Mouse (Mus musculus): Measurements from ENCODE around the gene Elmo1. TPM values are rescaled to one million over a fixed set of nuclear protein-coding genes. Genes with fewer than 3 reads are reported as not detected.

Gene Elmo1
- polyA plus RNA-seq, 1 experiment from 2014 or later = 38.3 TPM

DNA sequence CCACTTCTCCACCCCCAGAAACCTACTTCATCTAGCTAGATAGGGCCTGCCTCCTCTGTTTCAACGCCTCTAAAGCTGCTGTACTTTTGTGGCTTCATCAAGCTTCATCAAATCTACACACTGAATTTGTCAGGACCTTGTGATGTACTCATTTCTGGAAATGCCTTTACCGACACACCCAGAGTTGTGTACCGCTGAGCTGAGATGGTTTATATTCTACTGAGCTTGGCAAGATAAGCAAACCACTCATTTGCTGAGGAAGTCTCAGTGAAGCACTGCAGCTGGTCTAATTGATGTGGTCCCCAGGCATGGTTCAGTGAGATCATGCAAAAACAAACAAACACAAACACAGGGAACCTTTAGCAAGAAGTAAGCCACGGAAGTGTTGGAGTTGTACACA lies 281.9 kb downstream of the Elmo1 start:
- Histone ChIP-seq H3K4me1 (peaks cover 7% of the 10 kb centered on the region; the same call in 1 of the 2 replicates), H3K4me3 (no peak overlapping the region), H3K27ac (no peak overlapping the region), H3K36me3 (replicated peaks) (no peaks in the 10 kb centered on the region), H3K9ac (no peak overlapping the region), H3K9me3 (no peaks in the 10 kb centered on the region), H3K27me3 (replicated peaks) (no peaks in the 10 kb centered on the region), H3K4me2 (no peak overlapping the region)
- ATAC-seq (replicated peaks) = no peak
- 83% methylated on average over 4 of the region's 4 CpGs for WGBS

DNA sequence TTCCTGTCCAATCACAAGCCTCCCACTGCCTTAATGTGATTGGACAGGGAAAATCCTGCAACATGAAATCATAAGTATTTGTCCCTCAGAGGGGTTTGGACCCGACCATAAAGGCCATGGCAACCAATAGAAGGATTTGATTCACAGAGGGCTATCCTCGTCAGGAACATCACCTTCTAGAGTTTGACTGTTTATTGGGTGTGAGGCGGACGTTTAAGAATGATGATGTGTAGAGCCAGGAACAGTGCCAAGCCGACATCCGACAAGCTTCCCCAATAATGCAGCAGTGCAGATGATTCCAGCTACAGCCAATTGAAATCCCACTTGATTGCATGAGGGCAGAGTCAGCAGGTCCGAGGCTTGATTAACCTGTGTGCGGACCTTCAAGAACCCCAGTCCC lies 288.5 kb downstream of the Elmo1 start:
- no peaks in the 10 kb centered on the region for H3K4me1 ChIP-seq
- H3K4me3 ChIP-seq = no peak overlapping the region
- no peak overlapping the region for H3K27ac ChIP-seq
- no peak overlapping the region for H3K4me2 ChIP-seq
- H3K9ac ChIP-seq = no peak overlapping the region
- H3K9me3 ChIP-seq = no peaks in the 10 kb centered on the region
- no peaks in the 10 kb centered on the region for H3K27me3 ChIP-seq (replicated peaks)
- ATAC-seq (replicated peaks) = no peak
- H3K36me3 ChIP-seq (replicated peaks) = no peaks in the 10 kb centered on the region
- 88% methylated on average over 8 of the region's 8 CpGs for WGBS

DNA sequence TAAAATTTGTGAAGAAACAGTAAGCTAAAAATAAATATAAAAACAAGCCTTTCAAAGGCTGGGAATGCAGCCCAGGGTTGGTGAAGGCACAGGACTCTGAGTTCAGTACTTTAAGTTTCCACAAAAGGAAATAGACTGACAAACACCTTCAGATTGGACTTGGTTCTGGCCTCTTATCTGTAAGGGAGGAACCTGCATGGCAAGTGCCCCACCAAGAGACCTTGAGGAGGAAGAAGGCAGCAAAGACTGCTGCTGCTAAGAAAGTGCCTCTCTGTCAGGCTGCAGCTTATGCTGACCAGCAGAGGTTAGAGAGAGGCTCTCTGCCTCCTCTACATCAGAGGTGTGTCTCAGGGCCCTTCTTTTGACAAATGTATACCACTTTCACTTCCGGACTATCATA lies 293.5 kb downstream of the Elmo1 start:
- no peak for ATAC-seq (replicated peaks)
- Histone ChIP-seq H3K36me3 (replicated peaks) (no peaks in the 10 kb centered on the region), H3K27ac (no peak overlapping the region), H3K4me2 (no peak overlapping the region), H3K4me3 (no peak overlapping the region), H3K9me3 (no peaks in the 10 kb centered on the region), H3K9ac (no peak overlapping the region), H3K27me3 (replicated peaks) (no peaks in the 10 kb centered on the region), H3K4me1 (no peaks in the 10 kb centered on the region)
- WGBS = 97% methylated on average over 1 of the region's 1 CpGs

DNA sequence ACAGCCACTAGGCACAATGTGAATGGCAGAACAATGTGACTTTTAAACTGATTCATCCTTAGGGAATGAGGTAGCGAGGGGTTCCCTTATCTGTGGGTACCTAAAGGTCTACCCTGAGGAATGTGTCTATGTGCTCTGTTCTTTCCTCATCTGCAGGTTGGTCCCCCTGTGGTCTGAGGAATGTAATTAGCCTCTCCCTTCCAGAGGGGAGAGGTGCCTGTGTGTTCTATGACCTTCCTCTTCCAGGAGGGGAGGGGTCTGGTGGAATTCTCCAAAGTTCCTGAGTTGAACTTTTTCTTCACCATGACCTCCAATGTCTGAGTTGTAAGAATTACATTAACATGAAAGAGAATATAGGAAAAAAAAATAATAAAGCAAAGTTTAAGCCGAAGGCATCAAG lies 294.4 kb downstream of the Elmo1 start:
- no peaks in the 10 kb centered on the region for H3K36me3 ChIP-seq (replicated peaks)
- no peaks in the 10 kb centered on the region for H3K27me3 ChIP-seq (replicated peaks)
- no peak overlapping the region for H3K4me3 ChIP-seq
- H3K4me1 ChIP-seq = no peaks in the 10 kb centered on the region
- H3K9ac ChIP-seq = no peak overlapping the region
- no peak overlapping the region for H3K4me2 ChIP-seq
- no peak for ATAC-seq (replicated peaks)
- 84% methylated on average over 2 of the region's 2 CpGs for WGBS
- no peak overlapping the region for H3K27ac ChIP-seq
- H3K9me3 ChIP-seq = no peaks in the 10 kb centered on the region

DNA sequence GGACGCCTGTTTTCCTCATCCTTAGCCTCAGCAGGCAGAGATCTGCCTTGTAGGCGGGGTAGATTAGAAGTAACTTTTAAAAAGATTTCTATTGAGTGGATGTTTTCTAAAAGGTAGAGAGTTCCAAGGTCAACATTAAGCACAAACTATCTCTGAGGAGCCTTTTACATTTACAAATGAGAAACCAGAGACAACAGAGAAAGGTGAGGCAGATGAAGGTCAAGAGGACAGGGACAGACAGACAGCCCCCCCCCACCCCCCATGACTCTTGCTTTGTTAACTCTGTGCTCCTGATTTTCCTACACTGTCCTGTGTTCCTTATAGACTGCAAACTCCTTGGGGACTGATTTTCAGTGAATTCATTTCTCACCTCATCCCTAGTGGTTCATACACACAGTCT lies 295.0 kb downstream of the Elmo1 start:
- no peak overlapping the region for H3K4me3 ChIP-seq
- H3K27ac ChIP-seq = no peak overlapping the region
- H3K4me1 ChIP-seq = no peaks in the 10 kb centered on the region
- H3K36me3 ChIP-seq (replicated peaks) = no peaks in the 10 kb centered on the region
- no peak for ATAC-seq (replicated peaks)
- H3K4me2 ChIP-seq = no peak overlapping the region
- no peaks in the 10 kb centered on the region for H3K9me3 ChIP-seq
- H3K27me3 ChIP-seq (replicated peaks) = no peaks in the 10 kb centered on the region
- no peak overlapping the region for H3K9ac ChIP-seq
- WGBS = 77% methylated on average over 2 of the region's 2 CpGs

DNA sequence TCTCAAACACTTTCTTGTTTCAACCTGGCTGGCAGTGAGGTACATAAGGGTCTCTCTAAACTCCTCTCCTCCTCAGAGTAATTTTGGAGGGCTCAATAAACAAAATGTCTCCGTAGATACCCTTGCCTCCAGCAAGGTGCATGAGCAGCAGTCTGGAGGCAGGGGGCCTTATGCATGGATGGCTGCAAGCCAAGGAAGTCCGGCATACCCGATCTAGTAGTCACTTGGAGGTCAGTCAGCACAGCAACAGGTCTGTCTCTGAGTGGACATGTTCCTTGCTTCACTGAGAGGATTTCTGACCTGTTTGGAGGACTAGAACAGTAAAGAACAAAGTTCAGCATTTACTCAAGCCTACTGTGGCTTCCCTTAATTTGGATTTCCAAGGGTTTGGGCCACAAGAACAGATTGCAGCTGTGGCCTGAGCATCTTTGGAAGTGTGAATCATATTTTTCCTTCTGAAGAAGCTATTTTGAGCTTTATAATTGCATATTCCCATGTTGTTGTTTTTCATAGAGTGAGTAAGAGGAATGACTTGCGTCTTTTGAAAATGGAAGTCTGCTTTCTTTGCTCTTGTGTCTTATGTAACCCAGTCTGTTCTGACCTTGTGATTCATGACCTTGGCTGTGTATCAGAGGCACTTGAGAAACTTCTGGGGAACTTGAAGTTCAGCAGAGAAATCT lies 296.2 kb downstream of the Elmo1 start:
- Histone ChIP-seq H3K9ac (no peak overlapping the region), H3K9me3 (no peaks in the 10 kb centered on the region), H3K36me3 (replicated peaks) (no peaks in the 10 kb centered on the region), H3K27ac (no peak overlapping the region), H3K27me3 (replicated peaks) (no peaks in the 10 kb centered on the region), H3K4me2 (no peak overlapping the region), H3K4me1 (no peaks in the 10 kb centered on the region), H3K4me3 (no peak overlapping the region)
- whole genome bisulfite sequencing = 92% methylated on average over 4 of the region's 4 CpGs
- ATAC-seq (replicated peaks) = no peak

DNA sequence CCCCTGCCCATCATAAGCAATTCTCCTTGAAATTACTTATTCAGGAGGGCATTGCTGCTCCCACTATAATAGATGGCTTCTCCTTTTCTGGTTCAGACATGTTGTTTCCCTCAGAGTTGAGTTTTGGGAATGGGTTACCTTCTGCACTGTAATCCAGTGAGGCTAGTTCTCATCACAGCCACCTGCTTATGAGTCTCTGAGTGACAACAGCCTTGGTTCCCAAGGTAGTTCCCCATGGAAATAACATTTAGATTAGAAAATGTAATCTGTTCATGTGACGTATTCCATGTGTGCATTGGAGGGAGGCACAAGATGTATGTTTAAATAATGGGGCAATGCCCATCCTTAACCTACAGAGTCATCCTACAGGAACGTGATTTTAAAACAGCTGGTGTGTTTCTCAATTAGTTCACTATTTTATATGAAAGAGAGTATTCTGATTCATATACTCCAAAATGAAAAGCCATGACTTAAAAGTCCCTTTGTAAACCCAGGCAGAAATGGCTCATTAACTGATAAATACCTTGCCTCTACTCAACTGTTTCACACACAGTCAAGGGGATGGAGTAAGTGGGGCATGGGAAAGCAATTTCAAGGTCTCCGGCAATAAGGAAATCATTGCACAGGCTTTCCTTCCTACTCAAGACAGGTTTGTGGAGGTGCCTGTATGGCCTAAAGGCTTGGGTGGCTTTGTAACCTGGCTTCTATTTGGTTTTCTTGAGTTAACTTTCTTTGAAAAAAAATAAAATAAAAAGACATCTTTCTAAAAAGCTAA lies 302.6 kb downstream of the Elmo1 start:
- no peak for ATAC-seq (replicated peaks)
- WGBS = 78% methylated on average over 3 of the region's 3 CpGs

DNA sequence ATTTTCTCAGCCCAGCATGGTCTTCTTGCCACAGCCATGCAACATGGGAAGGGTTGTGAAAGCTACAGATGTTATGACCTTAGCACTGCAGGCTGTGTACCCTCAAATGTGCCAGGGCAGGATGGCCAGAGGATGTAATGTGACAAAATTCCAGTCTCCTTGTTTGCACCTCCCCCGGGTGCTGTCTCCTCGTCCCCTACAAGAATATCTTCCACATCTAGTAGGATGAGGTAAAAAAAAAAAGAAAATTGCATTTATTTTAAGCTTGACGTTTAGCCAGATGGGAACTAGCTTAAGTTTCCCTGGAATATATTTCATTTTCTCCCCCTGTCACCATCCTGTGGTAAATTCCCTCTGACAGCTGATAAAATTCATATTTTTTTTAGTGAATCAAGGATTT lies 307.3 kb downstream of the Elmo1 start:
- 80% methylated on average over 3 of the region's 3 CpGs for WGBS
- Histone ChIP-seq H3K4me1 (no peaks in the 10 kb centered on the region), H3K27me3 (replicated peaks) (no peaks in the 10 kb centered on the region), H3K9me3 (no peaks in the 10 kb centered on the region), H3K9ac (no peak overlapping the region), H3K36me3 (replicated peaks) (no peaks in the 10 kb centered on the region), H3K4me2 (no peak overlapping the region), H3K27ac (no peak overlapping the region), H3K4me3 (no peak overlapping the region)
- no peak for ATAC-seq (replicated peaks)

More for the DNA sequence above, 302.6 kb downstream of the Elmo1 start:
- H3K9me3 ChIP-seq = no peaks in the 10 kb centered on the region
- H3K4me2 ChIP-seq = no peak overlapping the region
- no peak overlapping the region for H3K4me3 ChIP-seq
- no peaks in the 10 kb centered on the region for H3K4me1 ChIP-seq
- no peaks in the 10 kb centered on the region for H3K36me3 ChIP-seq (replicated peaks)
- H3K9ac ChIP-seq = no peak overlapping the region
- no peaks in the 10 kb centered on the region for H3K27me3 ChIP-seq (replicated peaks)
- H3K27ac ChIP-seq = no peak overlapping the region

DNA sequence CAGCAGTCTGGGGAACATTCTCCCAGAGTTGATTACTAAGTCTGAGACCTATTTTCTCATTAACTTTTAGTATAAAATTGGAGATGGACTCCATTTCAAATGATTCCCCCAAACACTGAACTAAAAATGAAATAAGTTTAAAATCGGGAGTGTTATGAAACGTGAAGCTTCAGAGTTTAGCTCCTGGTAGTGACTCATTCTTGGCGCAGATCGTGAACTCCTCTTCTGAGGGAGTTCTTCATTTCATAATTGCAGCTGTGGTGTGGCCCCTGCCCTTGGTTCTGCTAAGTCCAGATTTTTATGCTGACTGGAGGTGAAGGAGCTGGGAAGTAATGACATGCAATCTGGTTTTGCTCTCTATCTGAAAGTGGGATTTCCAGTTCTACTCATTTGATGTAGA lies 307.9 kb downstream of the Elmo1 start:
- Histone ChIP-seq H3K9ac (no peak overlapping the region), H3K4me2 (no peak overlapping the region), H3K27ac (no peak overlapping the region), H3K36me3 (replicated peaks) (no peaks in the 10 kb centered on the region), H3K9me3 (no peaks in the 10 kb centered on the region), H3K27me3 (replicated peaks) (no peaks in the 10 kb centered on the region), H3K4me3 (no peak overlapping the region), H3K4me1 (no peaks in the 10 kb centered on the region)
- ATAC-seq (replicated peaks) = no peak
- WGBS = 94% methylated on average over 4 of the region's 4 CpGs

DNA sequence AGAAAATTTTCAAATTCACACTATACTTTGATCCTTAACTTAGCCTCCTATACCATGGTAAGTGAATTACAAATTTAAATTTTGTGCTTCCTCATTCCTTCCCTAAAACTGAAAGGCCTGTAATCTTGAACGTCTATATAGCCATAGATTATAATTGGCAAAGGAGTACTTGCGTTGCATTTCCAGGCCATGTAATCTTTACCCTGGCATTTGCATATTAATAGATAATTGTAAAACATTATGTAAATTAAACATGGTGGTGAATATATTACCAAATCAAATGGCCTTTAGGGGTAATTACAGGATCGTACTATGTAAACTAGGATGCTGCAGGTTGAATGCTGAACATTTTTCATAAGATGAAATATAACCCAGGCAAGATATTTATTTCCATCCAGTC lies 314.1 kb downstream of the Elmo1 start:
- no peak overlapping the region for H3K27ac ChIP-seq
- peak; percentile 67; the same call in 1 of the 2 replicates for ATAC-seq (replicated peaks)

DNA sequence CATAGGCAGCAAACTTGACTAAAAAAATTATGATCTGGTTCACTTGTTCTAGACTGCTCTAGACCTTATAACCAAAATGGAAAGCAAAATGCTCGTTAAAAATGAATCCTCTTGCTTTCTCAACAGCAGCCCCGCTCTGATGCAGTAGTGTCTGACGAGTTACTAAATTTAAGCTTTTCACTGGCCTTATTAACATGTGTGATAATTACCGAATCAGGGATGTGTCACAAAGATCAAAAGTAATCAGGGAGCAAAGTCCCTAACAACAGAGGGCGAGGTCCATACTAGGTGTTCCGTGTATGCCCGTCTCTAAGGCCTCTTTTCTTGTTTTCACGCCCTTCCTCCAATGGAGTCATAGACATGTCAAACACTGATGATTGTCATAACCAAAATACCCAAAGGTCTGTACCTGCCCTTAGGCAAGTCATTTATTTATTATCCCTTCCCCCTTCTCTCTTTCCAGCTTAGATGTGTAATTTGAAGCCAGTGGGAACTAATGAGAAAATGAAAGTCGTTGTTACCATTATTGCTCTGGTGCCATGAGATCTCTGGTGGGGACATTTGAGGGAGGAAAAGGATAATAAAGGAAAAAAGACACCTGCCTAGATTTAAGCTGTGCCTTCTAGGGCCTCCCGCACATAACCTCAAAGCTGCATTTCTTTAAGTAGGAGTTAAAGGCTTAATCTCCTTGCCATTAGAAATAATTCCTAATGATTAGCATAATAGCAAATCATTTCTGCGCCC lies 316.2 kb downstream of the Elmo1 start:
- 67% methylated on average over 11 of the region's 11 CpGs for WGBS

More for the DNA sequence above, 314.1 kb downstream of the Elmo1 start:
- Histone ChIP-seq H3K4me2 (no peak overlapping the region), H3K4me3 (no peak overlapping the region), H3K4me1 (peaks cover 9% of the 10 kb centered on the region), H3K9me3 (no peaks in the 10 kb centered on the region), H3K9ac (no peak overlapping the region), H3K36me3 (replicated peaks) (no peaks in the 10 kb centered on the region), H3K27me3 (replicated peaks) (no peaks in the 10 kb centered on the region)
- 28% methylated on average over 3 of the region's 3 CpGs for WGBS

DNA sequence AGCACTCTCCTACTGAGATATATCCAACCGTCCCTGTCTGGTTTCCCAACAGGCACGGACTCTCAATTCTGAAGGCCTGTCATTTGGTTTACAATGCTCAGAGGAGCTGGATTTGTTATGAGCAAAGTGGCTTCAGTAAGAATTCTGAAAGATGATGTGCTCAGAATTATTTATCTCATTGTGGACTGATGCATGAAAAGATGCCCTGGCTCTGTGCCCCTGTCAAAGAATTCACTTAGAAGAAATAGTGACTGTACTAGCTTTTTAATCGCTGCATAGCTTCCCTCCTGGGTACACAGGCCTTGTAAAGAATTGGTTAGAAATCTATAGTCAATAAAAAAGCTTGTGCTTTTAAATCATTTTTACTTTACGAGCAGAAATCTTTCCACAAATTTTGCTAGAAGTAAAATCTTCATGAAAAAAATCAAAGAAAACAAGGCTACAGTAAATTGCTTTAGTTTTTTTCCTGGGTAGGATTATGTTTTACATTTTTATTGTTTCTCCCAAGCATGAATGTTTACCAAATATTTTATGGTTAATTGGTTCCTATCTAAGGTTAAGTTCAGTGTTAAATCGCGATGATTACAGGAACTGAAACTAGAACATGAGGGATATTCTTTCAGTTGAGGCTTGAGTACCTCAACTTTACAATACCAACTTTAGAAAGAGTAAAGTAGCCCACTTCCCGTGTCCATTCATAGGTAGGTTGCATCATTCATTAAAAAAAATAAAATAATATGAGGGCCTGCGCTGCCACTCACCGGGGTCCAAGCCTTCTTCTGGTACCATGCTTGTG lies 320.1 kb downstream of the Elmo1 start:
- WGBS = 69% methylated on average over 9 of the region's 9 CpGs

More for the DNA sequence above, 316.2 kb downstream of the Elmo1 start:
- Histone ChIP-seq H3K36me3 (replicated peaks) (no peaks in the 10 kb centered on the region), H3K9ac (no peak overlapping the region), H3K9me3 (no peaks in the 10 kb centered on the region), H3K4me1 (peaks cover 15% of the 10 kb centered on the region), H3K27ac (no peak overlapping the region), H3K4me2 (no peak overlapping the region), H3K27me3 (replicated peaks) (no peaks in the 10 kb centered on the region), H3K4me3 (no peak overlapping the region)
- no peak for ATAC-seq (replicated peaks)

More for the DNA sequence above, 320.1 kb downstream of the Elmo1 start:
- Histone ChIP-seq H3K4me2 (no peak overlapping the region), H3K9ac (no peak overlapping the region), H3K27me3 (replicated peaks) (no peaks in the 10 kb centered on the region), H3K9me3 (no peaks in the 10 kb centered on the region), H3K4me1 (peaks cover 8% of the 10 kb centered on the region; the same call in 1 of the 2 replicates), H3K4me3 (no peak overlapping the region), H3K27ac (peak overlapping the region; percentile 34; the same call in 1 of the 2 replicates), H3K36me3 (replicated peaks) (no peaks in the 10 kb centered on the region)
- no peak for ATAC-seq (replicated peaks)
